Mouse (Mus musculus) central nervous system, embryonic 18 days (tissue): ENCODE results near the gene Cdk11b. TPM values are rescaled to one million over a fixed set of nuclear protein-coding genes. Genes with fewer than 3 reads are reported as not detected.

Source experiments
- polyA plus RNA-seq: library from polyadenylated mRNA; depleted of rRNA; stranded (reverse); fragments of >200 nt; gene quantifications from 2 replicates; pipeline ENCODE4 v1.2.3, GENCODE M21; 2012; rRNA removed

The Cdk11b gene
- 41.9 and 42.1 TPM in 2 replicates for polyA plus RNA-seq

DNA sequence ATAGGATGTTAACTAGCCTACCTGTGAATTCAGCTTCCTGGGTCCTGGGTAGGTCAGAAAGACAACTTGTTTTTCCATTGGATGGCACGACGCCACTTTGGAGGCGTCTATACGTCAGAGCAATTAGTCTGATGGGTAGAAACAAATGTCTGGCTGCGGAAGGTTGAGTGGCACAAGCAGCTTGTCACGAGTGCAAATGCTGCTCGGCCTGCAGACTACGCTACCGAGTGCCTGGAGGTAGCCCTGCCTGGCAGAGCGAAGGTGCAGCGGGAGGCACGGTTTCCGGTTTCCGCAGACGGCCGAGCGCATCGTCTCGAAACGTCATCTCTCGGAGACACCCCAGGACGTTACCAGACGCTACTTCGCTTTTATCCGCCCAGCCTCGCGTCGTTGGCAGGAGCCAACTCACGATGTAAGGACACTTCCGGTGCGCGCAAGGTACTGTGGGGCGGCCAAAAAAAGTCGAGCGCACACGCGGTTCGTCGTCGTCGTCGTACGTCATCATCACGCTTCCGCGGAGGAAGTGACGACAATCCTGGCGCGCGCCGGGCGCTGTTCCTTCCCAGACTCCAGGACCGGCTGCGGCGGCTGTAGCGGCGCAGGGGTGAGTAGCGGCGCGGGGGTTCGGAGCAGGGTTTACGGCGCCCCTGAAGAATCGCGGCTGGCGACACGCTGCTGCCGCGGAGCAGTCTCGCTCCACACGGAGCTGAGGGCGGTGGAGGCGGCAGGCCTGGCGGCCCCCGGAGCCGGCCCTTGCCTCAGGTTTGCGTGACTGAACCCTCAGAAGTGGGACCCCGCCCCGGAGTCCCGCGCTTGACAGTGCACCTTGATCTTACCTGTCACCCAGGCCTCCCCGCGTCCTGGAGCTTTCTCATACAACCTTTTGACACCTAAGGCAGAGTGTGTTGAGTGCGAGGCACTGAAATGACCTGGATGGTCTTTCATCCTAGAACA lies at the start of gene Cdk11b:
TSS of gene Cdk11b (plus strand) at position 517 of the 954 bp plus-strand sequence.

DNA sequence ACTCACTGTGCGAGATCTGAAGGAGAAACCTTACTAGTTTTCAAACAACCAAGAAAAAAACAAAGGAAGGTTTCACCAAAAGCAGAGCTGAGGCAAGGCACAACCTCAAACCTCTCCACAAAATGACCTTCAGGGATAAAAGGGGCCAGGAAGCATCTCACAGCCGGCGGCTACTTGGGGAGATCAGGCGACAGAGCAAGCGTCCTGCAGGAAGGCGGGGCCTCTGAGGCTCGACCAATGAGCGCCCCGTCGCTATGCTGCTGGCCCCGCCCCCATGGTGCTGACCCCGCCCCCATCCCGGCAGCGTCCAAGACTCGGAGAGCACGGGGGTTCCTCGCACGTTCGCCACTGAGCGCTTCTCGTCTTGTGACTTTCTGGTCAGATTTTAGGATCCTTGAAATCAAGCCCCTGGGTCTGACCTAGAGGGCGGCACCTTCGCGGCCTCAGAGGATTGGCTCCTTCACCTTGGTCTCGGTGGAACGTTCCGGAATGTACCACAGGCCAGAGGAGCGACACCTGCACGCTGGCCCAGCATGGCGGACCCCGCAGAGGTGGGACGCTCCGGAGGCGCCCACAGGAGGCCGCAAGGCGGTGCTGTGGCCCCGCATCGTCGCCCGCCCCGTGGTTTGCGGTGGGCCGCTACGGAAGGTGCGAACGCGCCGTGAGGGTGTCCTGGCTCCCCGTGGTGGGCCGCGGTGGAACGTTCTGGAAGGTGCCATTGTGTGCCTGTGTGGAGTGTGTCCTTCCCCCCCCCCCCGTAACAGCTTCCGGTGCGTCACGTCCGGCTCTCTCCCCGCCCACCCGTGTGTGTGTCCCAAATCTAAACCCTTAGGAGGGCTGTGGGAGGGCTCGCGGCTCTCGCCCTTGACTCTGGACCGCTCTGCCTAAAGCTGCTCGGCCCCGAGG lies 23.3 kb upstream of the Cdk11b start, which contains the start of gene Slc35e2:
TSS of gene Slc35e2 (plus strand) at position 326 of the 906 bp plus-strand sequence.

DNA sequence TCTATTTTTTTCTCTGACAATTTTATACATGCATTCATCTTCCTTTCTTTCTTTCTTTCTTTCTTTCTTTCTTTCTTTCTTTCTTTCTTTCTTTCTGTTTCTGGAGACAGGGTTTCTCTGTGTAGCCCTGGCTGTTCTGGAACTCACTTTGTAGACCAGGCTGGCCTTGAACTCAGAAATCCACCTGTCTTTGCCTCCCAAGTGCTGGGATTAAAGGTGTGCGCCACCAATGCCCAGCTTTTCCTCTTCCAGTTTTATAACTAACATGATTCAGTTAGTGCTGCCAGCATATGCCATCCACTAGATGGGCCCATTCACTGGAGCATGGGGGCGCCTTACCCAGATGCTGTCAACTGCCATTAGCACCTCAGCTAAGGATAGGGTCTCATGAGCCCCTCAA lies 20.7 kb downstream of the Cdk11b start, which contains the start of gene Gm10563:
TSS of gene Gm10563 (minus strand) at position 101 of the 400 bp plus-strand sequence.

DNA sequence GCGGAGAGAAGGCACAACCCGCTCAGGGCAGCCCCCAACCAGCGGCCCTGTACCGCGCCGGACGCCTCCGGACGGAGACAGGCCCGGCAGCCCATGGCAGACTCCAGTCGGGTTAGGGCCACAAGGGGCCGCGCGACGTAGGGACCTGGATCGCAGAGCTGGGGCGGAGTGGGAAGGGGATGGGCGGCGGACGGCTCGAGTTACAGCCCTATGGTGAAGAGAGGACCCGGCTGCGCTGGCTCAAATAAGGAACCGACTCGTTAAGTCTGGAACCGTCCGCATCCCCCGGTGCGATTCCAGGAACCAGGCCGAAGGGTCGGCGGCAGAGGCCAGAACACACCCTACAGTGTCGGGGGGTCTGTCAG lies 28.4 kb downstream of the Cdk11b start, which contains the start of gene Mmp23:
TSS of gene Mmp23 (minus strand) at position 299 of the 365 bp plus-strand sequence.

GRCm38 (mm10) chr4:155668689-155669597 lies 44.3 kb downstream of the Cdk11b start, which contains the start of gene Mib2:
Gene Mib2 (minus strand): TSS chr4:155669198.

GRCm38 (mm10) chr4:155694111-155694481 lies 69.4 kb downstream of the Cdk11b start, which contains the start of gene Fndc10:
Gene Fndc10 (plus strand): TSS chr4:155694342.

Other genes starting within 250 kb of the Cdk11b start
- gene Gabrd, start 226.7 kb upstream of the Cdk11b start, polyA plus RNA-seq, result 4.1 and 4.6 TPM in 2 replicates
- 5.9 and 6.7 TPM in 2 replicates for gene Cfap74, start 215.7 kb upstream of the Cdk11b start, polyA plus RNA-seq
- gene Tmem52, start 155.7 kb upstream of the Cdk11b start, polyA plus RNA-seq, result 0.22 and 0.84 TPM in 2 replicates
- 962 and 1,024 TPM in 2 replicates for gene Gnb1, start 133.5 kb upstream of the Cdk11b start, polyA plus RNA-seq
- gene Nadk, start 62.5 kb upstream of the Cdk11b start, polyA plus RNA-seq, result 89.3 and 90.4 TPM in 2 replicates
- gene Slc35e2, start 23.4 kb upstream of the Cdk11b start, polyA plus RNA-seq, result 14.9 and 15.4 TPM in 2 replicates
- not detected in 2 replicates for gene Gm10563, start 20.6 kb downstream of the Cdk11b start, polyA plus RNA-seq
- 8.0 and 10.5 TPM in 2 replicates for gene Mmp23, start 28.5 kb downstream of the Cdk11b start, polyA plus RNA-seq
- 122 and 127 TPM in 2 replicates for gene Mib2, start 44.3 kb downstream of the Cdk11b start, polyA plus RNA-seq
- gene Fndc10, start 69.5 kb downstream of the Cdk11b start, polyA plus RNA-seq, result 28.7 and 30.8 TPM in 2 replicates
- 121 and 133 TPM in 2 replicates for gene Ssu72, start 79.9 kb downstream of the Cdk11b start, polyA plus RNA-seq
- gene Tmem240, start 109.9 kb downstream of the Cdk11b start, polyA plus RNA-seq, result 53.0 and 58.0 TPM in 2 replicates
- 107 and 111 TPM in 2 replicates for gene Atad3a, start 136.2 kb downstream of the Cdk11b start, polyA plus RNA-seq
- gene Vwa1, start 149.8 kb downstream of the Cdk11b start, polyA plus RNA-seq, result 28.3 and 29.3 TPM in 2 replicates
- 1.6 and 1.7 TPM in 2 replicates for gene Tmem88b, start 161.0 kb downstream of the Cdk11b start, polyA plus RNA-seq
- gene Ankrd65, start 165.6 kb downstream of the Cdk11b start, polyA plus RNA-seq, result not detected in 2 replicates
- 131 and 143 TPM in 2 replicates for gene Mrpl20, start 178.0 kb downstream of the Cdk11b start, polyA plus RNA-seq
- 187 and 201 TPM in 2 replicates for gene Ccnl2, start 187.6 kb downstream of the Cdk11b start, polyA plus RNA-seq
- gene Aurkaip1, start 206.4 kb downstream of the Cdk11b start, polyA plus RNA-seq, result 96.7 and 108 TPM in 2 replicates
- gene Mxra8, start 214.8 kb downstream of the Cdk11b start, polyA plus RNA-seq, result 30.7 and 42.0 TPM in 2 replicates
- gene Dvl1, start 222.5 kb downstream of the Cdk11b start, polyA plus RNA-seq, result 159 and 160 TPM in 2 replicates
- gene Tas1r3, start 238.5 kb downstream of the Cdk11b start, polyA plus RNA-seq, result 0.44 and 0.55 TPM in 2 replicates
- 21.7 and 24.1 TPM in 2 replicates for gene Cptp, start 244.6 kb downstream of the Cdk11b start, polyA plus RNA-seq
- gene Ints11, start 244.7 kb downstream of the Cdk11b start, polyA plus RNA-seq, result 67.9 and 73.7 TPM in 2 replicates